In the genomic region with DNA sequence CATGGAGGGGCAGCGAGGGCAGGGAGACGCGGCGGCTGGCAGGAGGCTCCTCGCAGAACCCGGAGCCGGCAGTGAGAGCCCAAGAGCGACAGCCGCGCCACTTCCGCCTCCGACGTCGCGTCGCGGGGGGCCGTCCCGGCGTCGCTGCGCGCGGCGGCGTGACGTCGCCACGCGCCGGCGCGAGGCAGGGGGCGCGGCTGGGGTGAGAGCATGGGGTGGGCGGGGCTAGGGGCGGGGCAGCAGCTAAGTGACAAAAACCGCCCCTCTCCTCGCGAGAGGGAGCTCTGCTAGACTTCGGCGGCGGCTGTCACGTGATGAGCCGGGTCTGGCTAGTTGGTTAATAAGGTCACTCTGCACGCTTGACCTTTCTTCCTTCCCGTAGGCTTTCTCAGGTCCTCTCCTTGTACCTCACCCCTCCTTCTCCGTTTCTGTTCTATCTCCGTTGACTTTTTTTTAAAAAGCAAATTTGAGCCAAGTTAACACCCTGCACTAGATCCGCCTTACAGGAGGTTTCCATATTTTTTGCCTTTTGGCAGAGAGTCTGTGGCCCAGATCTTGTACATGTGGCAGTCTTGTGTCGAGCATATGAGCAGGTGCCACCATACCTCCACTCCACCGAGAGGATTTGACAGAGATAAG, we compare ENCODE assay signal across 8 mouse cellular contexts. TPM values are rescaled to one million over a fixed set of nuclear protein-coding genes. Genes with fewer than 3 reads are reported as not detected.
A peak's percentile ranks its signal among the peaks of the same experiment; 100 is the strongest.
DNase-seq lines count a peak whose midpoint lies in the region; ATAC-seq and TF ChIP-seq lines count a peak whose summit lies in the region.

A gene (minus strand): TSS at position 130 of the 639 bp plus-strand sequence.

- no peaks in the 10 kb centered on the region for H3K9me3 ChIP-seq in heart, embryonic 10.5 days
- no peaks in the 10 kb centered on the region for H3K9me3 ChIP-seq in kidney, embryonic 15.5 days (replicated peaks)

- peak within 1 kb of the TSS; percentile 98 for H3K4me3 ChIP-seq in bone marrow macrophage, adult 2 months (ENCODE audit: insufficient read depth, low read length)
- peak within 1 kb of the TSS; percentile 76 for H3K4me3 ChIP-seq in embryonic fibroblast, embryonic 13.5 days (ENCODE audit: insufficient read depth, low read length)
- peak within 1 kb of the TSS; percentile 90 for H3K4me3 ChIP-seq in heart, embryonic 10.5 days
- H3K4me3 ChIP-seq in kidney, embryonic 15.5 days (replicated peaks) = peak within 1 kb of the TSS; percentile 78

- H3K4me2 ChIP-seq in kidney, embryonic 15.5 days = peak within 1 kb of the TSS; percentile 73

- no peaks in the 10 kb centered on the region for H3K36me3 ChIP-seq in heart, embryonic 10.5 days
- H3K36me3 ChIP-seq in kidney, embryonic 15.5 days = no peaks in the 10 kb centered on the region

- H3K27me3 ChIP-seq in heart, embryonic 10.5 days (ENCODE audit: insufficient read depth, poor library complexity, severe bottlenecking) = no peaks in the 10 kb centered on the region
- H3K27me3 ChIP-seq in kidney, embryonic 15.5 days = no peaks in the 10 kb centered on the region

- TF ChIP-seq POLR2A in bone marrow macrophage, adult 2 months (IDR thresholded peaks at IDR 0.05; ENCODE audit: borderline replicate concordance, low read depth, low read length) = no peak
- peak; percentile 55 for TF ChIP-seq POLR2A in embryonic fibroblast, embryonic 13.5 days (IDR thresholded peaks at IDR 0.05; ENCODE audit: low read depth, low read length)

- ATAC-seq in kidney, embryonic 15.5 days (replicated peaks; ENCODE audit: low FRiP score) = peak; percentile 92
- ATAC-seq in monocyte, adult 5-6 weeks (replicated peaks; ENCODE audit: insufficient number of reproducible peaks, low FRiP score, low TSS enrichment, poor library complexity, severe bottlenecking) = peak; percentile 92

- H3K9ac ChIP-seq in kidney, embryonic 15.5 days = peak within 1 kb of the TSS; percentile 75

- peaks cover 50% of the 10 kb centered on the region for H3K4me1 ChIP-seq in bone marrow macrophage, adult 2 months (ENCODE audit: control insufficient read depth, insufficient read depth, low read length)
- H3K4me1 ChIP-seq in embryonic fibroblast, embryonic 13.5 days (ENCODE audit: control insufficient read depth, insufficient read depth, low read length) = peaks cover 18% of the 10 kb centered on the region
- H3K4me1 ChIP-seq in heart, embryonic 10.5 days = peaks cover 30% of the 10 kb centered on the region
- H3K4me1 ChIP-seq in kidney, embryonic 15.5 days = peaks cover 30% of the 10 kb centered on the region

- H3K27ac ChIP-seq in bone marrow macrophage, adult 2 months (ENCODE audit: insufficient read depth, low read depth, low read length) = peak within 1 kb of the TSS; percentile 80
- H3K27ac ChIP-seq in embryonic fibroblast, embryonic 13.5 days (ENCODE audit: insufficient read depth, low read length) = peak within 1 kb of the TSS; percentile 67
- H3K27ac ChIP-seq in heart, embryonic 10.5 days = peak within 1 kb of the TSS; percentile 91
- H3K27ac ChIP-seq in kidney, embryonic 15.5 days = peak within 1 kb of the TSS; percentile 83

- 4% methylated on average over 42 of the region's 52 CpGs for WGBS in heart, embryonic 10.5 days
- 2% methylated on average over 48 of the region's 52 CpGs for WGBS in kidney, embryonic 15.5 days

- DNase-seq in A20 (ENCODE audit: low read depth, low spot score) (peak; percentile 95), liver (peak; percentile 93)
- peak; percentile 98 for DNase-seq in heart, embryonic 10.5 days (ENCODE audit: low spot score)
- peak; percentile 82 to 90 for DNase-seq in spleen, postnatal 4 days (ENCODE audit: low spot score in 2 of 2)

- TF ChIP-seq CTCF in bone marrow macrophage, adult 2 months (IDR thresholded peaks at IDR 0.05; ENCODE audit: low read depth, low read length) = no peak
- TF ChIP-seq CTCF in embryonic fibroblast, embryonic 13.5 days (IDR thresholded peaks at IDR 0.05; ENCODE audit: borderline replicate concordance, insufficient read depth, low read length) = no peak

RNA-seq across cellular contexts. Expression of the gene that starts here (rescaled TPM):
- polyA plus RNA-seq in bone marrow macrophage, adult 2 months (2012; ENCODE audit: insufficient read depth, insufficient read length, missing spikeins) = 30.0 and 35.0 TPM in 2 replicates
- polyA plus RNA-seq in embryonic fibroblast, embryonic 13.5 days (2011; ENCODE audit: insufficient read length, low read depth, missing spikeins) = 27.6 and 31.3 TPM in 2 replicates
- polyA plus RNA-seq in heart, embryonic 10.5 days (2016; fragmentation: Nextera tagmentation; extraction: Ambion mirVana) = 30.3 and 35.6 TPM in 2 replicates
- 34.9 and 35.6 TPM in 2 replicates for polyA plus RNA-seq in kidney, embryonic 15.5 days (2015; fragmentation: Nextera tagmentation; extraction: Ambion mirVana)
- 29.7 to 44.7 TPM (median 33.8 TPM) in 3 replicates for total RNA-seq in monocyte, adult 5-6 weeks (2017)

Comparison
In these comparisons a context has a peak if more than half of its experiments do, and no peak if none do; other contexts are left out.
1. Peak in every context shown above with its lines: DNase-seq, ATAC-seq, H3K4me3 ChIP-seq and H3K27ac ChIP-seq.